Mouse (Mus musculus) bone marrow, adult 2 months (tissue): ENCODE results near the gene Snx6. TPM values are rescaled to one million over a fixed set of nuclear protein-coding genes. Genes with fewer than 3 reads are reported as not detected.
"Not testable (repeated sequence)": the region's sequence is repeated elsewhere in the genome, so short reads cannot be mapped to it uniquely, and the experiment has no call there.

Experiments
- H3K27ac ChIP-seq: fragments of 200-500 bp; 2 replicates; pipeline ENCODE4 v1.5.1; 2012; ENCODE audit warnings: low read depth, mild to moderate bottlenecking, control low read depth, inconsistent platforms, low read length; ENCODE audit not compliant: control insufficient read depth, poor library complexity, insufficient read depth
- H3K4me1 ChIP-seq: fragments of 200-500 bp; 2 replicates; pipeline ENCODE4 v1.6.1; 2011; ENCODE audit warnings: low read length; ENCODE audit not compliant: control insufficient read depth, insufficient read depth
- H3K4me3 ChIP-seq: fragments of 200-500 bp; replicated peaks from 2 replicates; pipeline ENCODE3; 2011; ENCODE audit warnings: mild to moderate bottlenecking, low read depth, low read length, control low read depth; ENCODE audit not compliant: control insufficient read depth
- CTCF ChIP-seq: fragments of 200-500 bp; IDR thresholded peaks from 2 replicates; pipeline ENCODE4 v1.5.1; 2011; ENCODE audit warnings: low read length, control low read depth; ENCODE audit not compliant: control insufficient read depth, insufficient read depth
- POLR2A ChIP-seq: fragments of 200-500 bp; IDR thresholded peaks from 2 replicates; pipeline ENCODE4 v1.6.1; 2011; ENCODE audit warnings: low read depth, mild to moderate bottlenecking, control low read depth, low read length, borderline replicate concordance; ENCODE audit not compliant: control insufficient read depth
- WGBS: fragments of 180-500 bp; shearing (Covaris S2); methylation state at CpG from one replicate; pipeline ENCODE4 v1.1.7; 2018; 5-methylcytosine and 5-hydroxymethylcytosine counted together
- polyA plus RNA-seq: library from polyadenylated mRNA; stranded (reverse); fragments of >200 nt; gene quantifications from 2 replicates; pipeline ENCODE4 v1.2.4, GENCODE M21; 2011; ENCODE audit warnings: low replicate concordance; ENCODE audit not compliant: missing spikeins, insufficient read depth, insufficient read length

Gene Snx6
- polyA plus RNA-seq, 1 experiment = 21.1 TPM

DNA sequence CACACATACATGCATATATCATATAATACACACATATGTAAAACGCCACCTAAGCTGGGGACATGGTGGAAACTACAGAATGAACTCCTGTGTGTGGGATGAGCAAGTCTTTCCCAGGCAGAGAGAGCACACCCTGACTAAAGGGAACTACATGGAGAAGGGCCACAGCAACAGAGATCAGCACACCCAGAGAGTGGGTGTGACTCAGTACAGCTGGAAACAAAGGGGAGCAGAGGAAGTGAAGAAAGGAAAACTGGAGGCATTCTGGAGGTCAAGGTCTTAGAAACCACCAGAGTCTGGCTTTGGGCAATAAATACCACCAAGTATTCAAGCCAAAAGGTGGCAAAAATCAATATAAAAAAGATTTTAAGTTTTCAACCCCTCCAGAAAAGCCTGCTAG is 34.8 kb downstream of the Snx6 start:
- Histone ChIP-seq H3K4me1 (no peaks in the 10 kb centered on the region), H3K4me3 (no peak overlapping the region), H3K27ac (no peak overlapping the region)
- 89% methylated on average over 1 of the region's 1 CpGs for WGBS
- no peak for TF ChIP-seq POLR2A
- TF ChIP-seq CTCF = no peak

DNA sequence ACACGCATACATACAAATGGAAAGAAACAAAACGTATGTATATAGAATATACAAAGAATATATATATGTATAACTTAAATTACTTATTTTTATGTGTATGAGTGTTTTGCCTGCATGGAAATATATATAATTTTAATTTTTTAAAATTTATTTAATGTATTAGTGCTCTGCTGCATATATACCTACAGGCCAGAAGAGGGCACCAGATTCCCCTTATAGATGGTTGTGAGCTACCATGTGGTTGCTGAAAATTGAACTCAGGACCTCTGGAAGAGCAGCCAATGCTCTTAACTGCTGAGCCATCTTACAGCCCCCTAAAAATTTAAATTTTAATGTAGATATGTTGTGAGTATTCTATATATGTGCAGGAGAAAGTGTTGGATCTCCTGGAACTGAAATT is 36.7 kb downstream of the Snx6 start:
- TF ChIP-seq CTCF = no peak
- no peak for TF ChIP-seq POLR2A
- no peaks in the 10 kb centered on the region for H3K4me1 ChIP-seq
- WGBS = 92% methylated on average over 2 of the region's 2 CpGs
- no peak overlapping the region for H3K27ac ChIP-seq
- H3K4me3 ChIP-seq = no peak overlapping the region

DNA sequence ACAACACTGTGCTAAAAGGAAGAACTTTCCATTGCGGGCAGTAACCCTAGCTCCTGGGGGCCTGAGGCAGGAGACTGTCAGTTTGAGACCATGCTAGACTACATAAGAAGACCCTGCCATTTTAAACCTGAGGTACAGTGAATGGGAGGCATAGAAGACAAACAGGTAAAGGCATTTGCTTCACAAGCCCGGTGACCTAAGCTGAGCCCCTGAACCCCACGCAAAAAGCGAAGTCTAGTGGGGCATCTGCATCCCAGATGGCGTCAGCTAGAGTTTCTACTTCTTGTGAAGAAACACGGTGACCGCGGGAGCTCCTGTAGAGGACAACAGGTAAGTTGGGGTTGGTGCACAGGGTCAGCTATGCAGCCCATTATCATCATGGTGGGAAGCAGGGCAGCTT is 46.9 kb downstream of the Snx6 start:
- no peak for TF ChIP-seq CTCF
- TF ChIP-seq POLR2A = no peak
- H3K27ac ChIP-seq = no peak overlapping the region
- no peak overlapping the region for H3K4me3 ChIP-seq
- no peaks in the 10 kb centered on the region for H3K4me1 ChIP-seq
- 89% methylated on average over 8 of the region's 8 CpGs for WGBS

DNA sequence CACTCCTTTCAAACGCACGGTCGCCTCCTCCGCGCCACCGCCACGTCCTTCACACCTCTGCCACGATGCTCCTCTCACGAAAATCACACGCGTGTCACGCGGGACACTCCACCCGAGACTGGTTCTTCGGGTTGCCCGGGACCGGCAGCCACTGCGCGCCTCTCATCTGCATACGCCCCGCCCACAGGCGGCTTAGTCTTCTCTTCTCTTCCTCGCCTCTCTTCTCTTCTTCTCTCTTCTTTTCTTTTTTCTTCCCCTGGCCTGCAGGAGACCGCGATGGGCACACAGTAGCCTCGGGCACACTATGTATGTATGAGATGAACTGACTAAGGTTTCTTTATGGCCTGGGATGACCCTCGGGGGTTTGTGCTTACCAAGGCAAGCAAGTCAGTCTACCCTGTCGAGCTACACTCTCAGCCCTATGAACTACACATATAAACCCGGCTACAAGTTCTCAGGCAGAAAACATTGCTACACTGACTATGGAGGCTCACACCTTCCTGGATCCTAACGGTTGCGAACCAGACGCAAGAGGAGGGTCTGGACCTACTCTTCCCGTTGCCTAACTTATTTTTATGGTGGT is 56.8 kb downstream of the Snx6 start:
- not testable (repeated sequence) for H3K27ac ChIP-seq, H3K4me3 ChIP-seq, H3K4me1 ChIP-seq
- WGBS = 2% methylated on average over 13 of the region's 33 CpGs

DNA sequence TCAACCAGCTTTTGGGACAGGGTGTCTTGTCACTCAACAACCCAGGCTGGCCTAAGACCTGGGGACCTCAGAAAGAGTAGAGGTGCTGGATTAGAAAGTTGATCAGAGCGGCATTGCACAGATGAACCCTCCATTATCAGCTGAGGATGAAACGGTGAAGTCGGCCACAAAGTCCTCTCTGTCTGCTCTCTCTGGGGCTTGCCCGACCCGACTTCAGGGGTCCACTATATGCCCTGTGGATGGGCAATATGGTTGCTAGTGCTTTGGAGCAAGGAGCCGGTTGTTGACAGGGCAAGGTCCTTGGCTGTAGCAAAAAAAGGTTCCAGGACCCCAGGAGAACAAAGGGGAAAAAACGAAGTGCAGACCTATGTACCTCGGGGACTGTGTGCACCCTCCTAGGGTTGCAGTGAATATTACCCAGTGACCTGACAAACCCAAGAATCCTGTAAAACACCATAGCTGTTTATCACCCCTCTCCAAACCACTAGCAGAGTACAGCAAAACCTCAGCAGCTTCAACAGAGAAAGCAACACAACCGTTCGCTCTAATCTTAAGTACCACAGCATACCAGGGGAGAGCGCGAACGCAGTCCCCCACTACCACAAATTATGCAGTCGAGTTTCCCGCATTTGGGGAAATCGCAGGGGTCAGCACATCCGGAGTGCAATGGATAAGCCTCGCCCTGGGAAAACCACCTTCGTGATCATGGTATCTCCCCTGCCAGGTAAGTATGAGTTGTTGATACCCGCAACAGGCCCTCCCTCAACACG is 57.4 kb downstream of the Snx6 start:
- H3K4me1 ChIP-seq, H3K27ac ChIP-seq, H3K4me3 ChIP-seq: not testable (repeated sequence)
- no CpG with 5 or more reads among the region's 21 CpGs for WGBS

DNA sequence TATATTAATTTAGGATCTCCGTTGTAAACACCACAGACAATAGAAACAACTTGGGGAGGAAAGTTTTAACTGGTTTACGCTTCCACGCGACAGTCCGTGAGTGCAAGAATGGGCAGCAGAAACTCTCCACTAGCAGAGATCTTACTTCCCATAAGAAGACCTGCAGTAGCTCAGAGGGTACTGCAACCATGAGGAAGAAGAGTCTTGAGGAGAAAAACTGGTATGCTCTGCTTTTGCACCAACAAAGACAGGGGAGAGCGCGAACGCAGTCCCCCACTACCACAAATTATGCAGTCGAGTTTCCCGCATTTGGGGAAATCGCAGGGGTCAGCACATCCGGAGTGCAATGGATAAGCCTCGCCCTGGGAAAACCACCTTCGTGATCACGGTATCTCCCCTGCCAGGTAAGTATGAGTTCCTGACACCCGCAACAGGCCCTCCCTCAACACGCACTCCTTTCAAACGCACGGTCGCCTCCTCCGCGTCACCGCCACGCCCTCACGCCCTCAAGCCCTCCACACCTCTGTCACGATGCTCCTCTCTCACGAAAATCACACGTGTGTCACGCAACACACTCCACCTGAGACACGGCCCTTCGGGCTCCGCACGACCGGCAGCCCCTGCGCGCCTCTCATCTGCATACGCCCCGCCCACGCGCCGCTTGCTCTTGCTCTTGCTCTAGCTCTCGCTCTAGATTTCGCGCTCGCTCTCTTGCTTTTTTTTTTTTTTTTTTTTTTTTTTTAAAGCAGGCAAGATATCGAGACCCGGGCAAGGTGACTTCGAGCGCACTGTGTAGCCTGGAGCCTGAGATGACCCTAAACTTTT is 61.0 kb downstream of the Snx6 start:
- 0 out of 2 replicates have a peak, but pooled peaks have one; percentile 27 for TF ChIP-seq POLR2A
- H3K4me1 ChIP-seq, H3K27ac ChIP-seq, H3K4me3 ChIP-seq: not testable (repeated sequence)
- WGBS = 5% methylated on average over 11 of the region's 49 CpGs

DNA sequence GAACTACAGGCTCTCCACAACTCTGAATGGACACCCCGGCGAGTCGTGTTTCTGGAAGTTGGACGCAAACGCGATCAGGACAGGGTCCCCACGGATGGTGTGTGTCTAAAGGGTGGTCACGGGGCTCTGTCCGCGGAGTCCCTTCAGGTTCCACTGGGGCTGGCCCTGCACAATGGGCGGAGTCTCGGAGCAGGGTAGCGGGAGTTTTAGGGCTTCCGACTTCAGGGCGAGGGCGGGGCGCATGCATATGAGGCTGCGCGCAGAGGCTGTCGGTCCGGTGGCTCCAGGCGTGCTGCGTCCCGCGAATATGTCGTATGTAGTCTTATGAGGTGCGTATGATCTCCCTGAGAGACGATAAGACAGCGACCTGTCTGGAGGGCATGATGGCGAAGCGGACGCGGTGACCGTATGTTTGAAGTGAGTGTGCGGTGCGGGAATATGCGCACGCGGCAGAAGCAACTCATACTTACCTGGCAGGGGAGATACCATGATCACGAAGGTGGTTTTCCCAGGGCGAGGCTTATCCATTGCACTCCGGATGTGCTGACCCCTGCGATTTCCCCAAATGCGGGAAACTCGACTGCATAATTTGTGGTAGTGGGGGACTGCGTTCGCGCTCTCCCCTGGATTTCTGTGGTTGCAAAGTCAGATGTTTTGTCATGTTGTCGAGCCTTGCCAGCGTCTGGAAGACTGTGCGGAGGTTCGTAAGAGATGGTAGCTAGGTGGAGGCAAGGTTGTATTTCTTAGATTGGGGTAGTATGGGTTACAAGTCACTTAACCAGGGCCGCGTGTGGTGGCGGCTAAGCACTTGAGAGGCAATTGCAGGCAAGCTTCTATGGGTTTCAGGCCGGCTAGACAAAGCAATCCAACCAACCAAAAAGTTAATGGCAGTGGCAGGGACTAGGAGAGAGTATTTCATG is 66.1 kb downstream of the Snx6 start:
- H3K4me3 ChIP-seq, H3K4me1 ChIP-seq, H3K27ac ChIP-seq: not testable (repeated sequence)
- WGBS = no CpG with 5 or more reads among the region's 56 CpGs

DNA sequence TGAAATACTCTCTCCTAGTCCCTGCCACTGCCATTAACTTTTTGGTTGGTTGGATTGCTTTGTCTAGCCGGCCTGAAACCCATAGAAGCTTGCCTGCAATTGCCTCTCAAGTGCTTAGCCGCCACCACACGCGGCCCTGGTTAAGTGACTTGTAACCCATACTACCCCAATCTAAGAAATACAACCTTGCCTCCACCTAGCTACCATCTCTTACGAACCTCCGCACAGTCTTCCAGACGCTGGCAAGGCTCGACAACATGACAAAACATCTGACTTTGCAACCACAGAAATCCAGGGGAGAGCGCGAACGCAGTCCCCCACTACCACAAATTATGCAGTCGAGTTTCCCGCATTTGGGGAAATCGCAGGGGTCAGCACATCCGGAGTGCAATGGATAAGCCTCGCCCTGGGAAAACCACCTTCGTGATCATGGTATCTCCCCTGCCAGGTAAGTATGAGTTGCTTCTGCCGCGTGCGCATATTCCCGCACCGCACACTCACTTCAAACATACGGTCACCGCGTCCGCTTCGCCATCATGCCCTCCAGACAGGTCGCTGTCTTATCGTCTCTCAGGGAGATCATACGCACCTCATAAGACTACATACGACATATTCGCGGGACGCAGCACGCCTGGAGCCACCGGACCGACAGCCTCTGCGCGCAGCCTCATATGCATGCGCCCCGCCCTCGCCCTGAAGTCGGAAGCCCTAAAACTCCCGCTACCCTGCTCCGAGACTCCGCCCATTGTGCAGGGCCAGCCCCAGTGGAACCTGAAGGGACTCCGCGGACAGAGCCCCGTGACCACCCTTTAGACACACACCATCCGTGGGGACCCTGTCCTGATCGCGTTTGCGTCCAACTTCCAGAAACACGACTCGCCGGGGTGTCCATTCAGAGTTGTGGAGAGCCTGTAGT is 76.4 kb downstream of the Snx6 start:
- H3K4me1 ChIP-seq, H3K4me3 ChIP-seq, H3K27ac ChIP-seq: not testable (repeated sequence)
- no CpG with 5 or more reads among the region's 56 CpGs for WGBS

DNA sequence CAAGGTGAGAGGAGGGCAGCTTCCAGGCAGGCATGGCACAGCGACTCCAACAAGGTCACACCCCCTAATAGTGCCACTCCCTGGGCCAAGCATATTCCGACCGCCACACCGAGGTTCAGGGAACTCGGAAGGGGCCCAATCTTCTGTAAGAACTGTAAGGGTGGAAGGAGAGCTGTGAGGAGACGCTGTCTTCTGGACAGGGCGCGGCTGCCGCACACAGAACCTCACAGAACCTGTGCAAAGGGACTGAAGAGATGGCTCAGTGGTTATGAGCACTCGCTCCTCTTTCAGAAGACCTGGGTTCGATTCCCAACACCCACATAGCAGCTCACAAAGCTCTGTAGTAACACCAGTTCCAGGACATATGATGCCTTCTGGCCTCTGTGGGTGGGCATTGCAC is 78.0 kb downstream of the Snx6 start:
- 80% methylated on average over 8 of the region's 11 CpGs for WGBS
- H3K27ac ChIP-seq, H3K4me3 ChIP-seq, H3K4me1 ChIP-seq: not testable (repeated sequence)

DNA sequence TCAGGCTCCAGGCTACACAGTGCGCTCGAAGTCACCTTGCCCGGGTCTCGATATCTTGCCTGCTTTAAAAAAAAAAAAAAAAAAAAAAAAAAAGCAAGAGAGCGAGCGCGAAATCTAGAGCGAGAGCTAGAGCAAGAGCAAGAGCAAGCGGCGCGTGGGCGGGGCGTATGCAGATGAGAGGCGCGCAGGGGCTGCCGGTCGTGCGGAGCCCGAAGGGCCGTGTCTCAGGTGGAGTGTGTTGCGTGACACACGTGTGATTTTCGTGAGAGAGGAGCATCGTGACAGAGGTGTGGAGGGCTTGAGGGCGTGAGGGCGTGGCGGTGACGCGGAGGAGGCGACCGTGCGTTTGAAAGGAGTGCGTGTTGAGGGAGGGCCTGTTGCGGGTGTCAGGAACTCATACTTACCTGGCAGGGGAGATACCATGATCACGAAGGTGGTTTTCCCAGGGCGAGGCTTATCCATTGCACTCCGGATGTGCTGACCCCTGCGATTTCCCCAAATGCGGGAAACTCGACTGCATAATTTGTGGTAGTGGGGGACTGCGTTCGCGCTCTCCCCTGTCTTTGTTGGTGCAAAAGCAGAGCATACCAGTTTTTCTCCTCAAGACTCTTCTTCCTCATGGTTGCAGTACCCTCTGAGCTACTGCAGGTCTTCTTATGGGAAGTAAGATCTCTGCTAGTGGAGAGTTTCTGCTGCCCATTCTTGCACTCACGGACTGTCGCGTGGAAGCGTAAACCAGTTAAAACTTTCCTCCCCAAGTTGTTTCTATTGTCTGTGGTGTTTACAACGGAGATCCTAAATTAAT is 81.5 kb downstream of the Snx6 start:
- H3K4me1 ChIP-seq, H3K4me3 ChIP-seq, H3K27ac ChIP-seq: not testable (repeated sequence)
- WGBS = 0% methylated on average over 7 of the region's 48 CpGs

DNA sequence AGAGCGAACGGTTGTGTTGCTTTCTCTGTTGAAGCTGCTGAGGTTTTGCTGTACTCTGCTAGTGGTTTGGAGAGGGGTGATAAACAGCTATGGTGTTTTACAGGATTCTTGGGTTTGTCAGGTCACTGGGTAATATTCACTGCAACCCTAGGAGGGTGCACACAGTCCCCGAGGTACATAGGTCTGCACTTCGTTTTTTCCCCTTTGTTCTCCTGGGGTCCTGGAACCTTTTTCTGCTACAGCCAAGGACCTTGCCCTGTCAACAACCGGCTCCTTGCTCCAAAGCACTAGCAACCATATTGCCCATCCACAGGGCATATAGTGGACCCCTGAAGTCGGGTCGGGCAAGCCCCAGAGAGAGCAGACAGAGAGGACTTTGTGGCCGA is 85.0 kb downstream of the Snx6 start:
- WGBS = 3% methylated on average over 3 of the region's 8 CpGs
- not testable (repeated sequence) for H3K4me1 ChIP-seq, H3K27ac ChIP-seq, H3K4me3 ChIP-seq
